Mouse (Mus musculus) myocyte (in vitro differentiated cells): ENCODE data around the gene Slc25a38. TPM values are rescaled to one million over a fixed set of nuclear protein-coding genes. Genes with fewer than 3 reads are reported as not detected.

Experiments
- H3K27me3 ChIP-seq: one replicate; pipeline ENCODE4 v1.6.1; 2011; ENCODE audit not compliant: control insufficient read depth, insufficient read depth, insufficient read length
- H3K36me3 ChIP-seq: one replicate; pipeline ENCODE4 v1.6.1; 2011; ENCODE audit not compliant: control insufficient read depth, insufficient read depth
- H3K4me2 ChIP-seq: one replicate; pipeline ENCODE4 v1.6.1; 2011; ENCODE audit warnings: low read depth, control low read depth
- H3K4me3 ChIP-seq: one replicate; pipeline ENCODE4 v1.5.1; 2011; ENCODE audit warnings: mild to moderate bottlenecking, control low read depth, moderate library complexity
- H3K79me2 ChIP-seq: one replicate; pipeline ENCODE4 v1.6.1; 2011; ENCODE audit not compliant: control insufficient read depth, insufficient read depth
- H3ac ChIP-seq: one replicate; pipeline ENCODE4 v1.6.1; 2011; ENCODE audit not compliant: control insufficient read depth, insufficient read length
- CEBPB ChIP-seq: IDR thresholded peaks from 2 replicates; pipeline ENCODE4 v1.6.1; 2011; ENCODE audit warnings: mild to moderate bottlenecking, moderate library complexity; ENCODE audit not compliant: poor library complexity, insufficient read depth, severe bottlenecking
- E2F4 ChIP-seq: IDR thresholded peaks from one replicate; pipeline ENCODE4 v1.6.1; 2011; ENCODE audit warnings: mild to moderate bottlenecking, control low read depth, moderate library complexity; ENCODE audit not compliant: insufficient read depth
- MAX ChIP-seq: IDR thresholded peaks from one replicate; pipeline ENCODE4 v1.6.1; 2011; ENCODE audit warnings: low read depth, mild to moderate bottlenecking, control low read depth
- MYOD1 ChIP-seq, 3 experiments: IDR thresholded peaks; one replicate each; pipeline ENCODE4 v1.6.1; 2011; ENCODE audit warnings: control low read depth in 2 of 3, low read depth in 2 of 3, mild to moderate bottlenecking in 2 of 3, moderate library complexity in 1 of 3; ENCODE audit not compliant: insufficient read length in 2 of 3, control insufficient read depth in 1 of 3
- MYOG ChIP-seq, 3 experiments: IDR thresholded peaks; one replicate each; pipeline ENCODE4 v1.6.1; 2011; ENCODE audit warnings: control low read depth in 2 of 3, low read depth in 2 of 3, mild to moderate bottlenecking in 2 of 3; ENCODE audit not compliant: insufficient read length in 2 of 3, control insufficient read depth in 1 of 3, insufficient read depth in 1 of 3
- POLR2A ChIP-seq: IDR thresholded peaks from one replicate; pipeline ENCODE4 v1.6.1; 2011; ENCODE audit warnings: low read depth, mild to moderate bottlenecking, control low read depth, moderate library complexity; ENCODE audit not compliant: insufficient read length
- POLR2AphosphoS2 ChIP-seq: IDR thresholded peaks from one replicate; pipeline ENCODE4 v1.6.1; 2011; ENCODE audit warnings: low read depth, control low read depth; ENCODE audit not compliant: insufficient read length
- REST ChIP-seq: IDR thresholded peaks from one replicate; pipeline ENCODE4 v1.6.1; 2011; ENCODE audit warnings: mild to moderate bottlenecking, control low read depth, moderate library complexity; ENCODE audit not compliant: insufficient read depth, insufficient read length
- SRF ChIP-seq: IDR thresholded peaks from one replicate; pipeline ENCODE4 v1.6.1; 2011; ENCODE audit warnings: low read depth; ENCODE audit not compliant: control insufficient read depth, insufficient read length
- TCF12 ChIP-seq: IDR thresholded peaks from one replicate; pipeline ENCODE4 v1.6.1; 2011; ENCODE audit warnings: mild to moderate bottlenecking, control low read depth; ENCODE audit not compliant: poor library complexity, insufficient read depth, severe bottlenecking
- TCF3 ChIP-seq: IDR thresholded peaks from one replicate; pipeline ENCODE4 v1.6.1; 2011; ENCODE audit warnings: low read depth, control low read depth; ENCODE audit not compliant: insufficient read length
- USF1 ChIP-seq: IDR thresholded peaks from one replicate; pipeline ENCODE4 v1.6.1; 2011; ENCODE audit warnings: low read depth, mild to moderate bottlenecking, control low read depth, moderate library complexity
- polyA plus RNA-seq: library from polyadenylated mRNA; unstranded; fragments of >200 nt; fragmentation: generic; extraction: Trizol; gene quantifications from one replicate; pipeline ENCODE4 v1.2.1, GENCODE M21; 2012; ENCODE audit warnings: missing spikeins

Slc25a38 gene
- polyA plus RNA-seq, 1 experiment: 12.9 TPM

GRCm38 (mm10) chr9:120163862-120164261 is 53.7 kb downstream of the Slc25a38 start:
- Histone ChIP-seq H3K4me3 (no peak overlapping the region), H3K79me2 (no peaks in the 10 kb centered on the region), H3K27me3 (peaks cover 17% of the 10 kb centered on the region), H3K36me3 (no peaks in the 10 kb centered on the region), H3K4me2 (no peak overlapping the region), H3ac (no peak overlapping the region)
- TF ChIP-seq MYOG (IDR thresholded peaks at IDR 0.05; ENCODE audit: control insufficient read depth in 1 of 3, insufficient read depth in 1 of 3, insufficient read length in 2 of 3, low read depth in 2 of 3): no peak
- no peak for TF ChIP-seq REST
- no peak for TF ChIP-seq CEBPB
- no peak for TF ChIP-seq POLR2AphosphoS2
- TF ChIP-seq SRF: no peak
- TF ChIP-seq E2F4: no peak
- no peak for TF ChIP-seq MAX
- TF ChIP-seq POLR2A: no peak
- TF ChIP-seq TCF3: no peak
- TF ChIP-seq MYOD1 (IDR thresholded peaks at IDR 0.05; ENCODE audit: control insufficient read depth in 1 of 3, insufficient read length in 2 of 3, low read depth in 2 of 3): no peak
- TF ChIP-seq TCF12: no peak
- no peak for TF ChIP-seq USF1

- peaks cover 32% of the 10 kb centered on the region for H3K27me3 ChIP-seq
- TF ChIP-seq POLR2AphosphoS2 (no peak), MYOG (IDR thresholded peaks at IDR 0.05; ENCODE audit: control insufficient read depth in 1 of 3, insufficient read depth in 1 of 3, insufficient read length in 2 of 3, low read depth in 2 of 3) (no peak), POLR2A (no peak), REST (no peak), TCF3 (no peak), USF1 (no peak), MAX (no peak), MYOD1 (IDR thresholded peaks at IDR 0.05; ENCODE audit: control insufficient read depth in 1 of 3, insufficient read length in 2 of 3, low read depth in 2 of 3) (no peak), CEBPB (no peak)
- H3K79me2 ChIP-seq: no peaks in the 10 kb centered on the region
- no peak overlapping the region for H3ac ChIP-seq
- no peak overlapping the region for H3K4me3 ChIP-seq
- no peaks in the 10 kb centered on the region for H3K36me3 ChIP-seq
- no peak overlapping the region for H3K4me2 ChIP-seq
These were observed 57.7 kb downstream of the Slc25a38 start for GRCm38 (mm10) chr9:120167826-120168225.

GRCm38 (mm10) chr9:120171295-120171694 is 61.1 kb downstream of the Slc25a38 start:
- TF ChIP-seq TCF3 (no peak), USF1 (no peak)
- peaks cover 32% of the 10 kb centered on the region for H3K27me3 ChIP-seq

More at GRCm38 (mm10) chr9:120171295-120171694, 61.1 kb downstream of the Slc25a38 start:
- H3K79me2 ChIP-seq: no peaks in the 10 kb centered on the region
- H3K4me3 ChIP-seq: no peak overlapping the region
- H3K4me2 ChIP-seq: no peak overlapping the region
- H3ac ChIP-seq: no peak overlapping the region
- no peaks in the 10 kb centered on the region for H3K36me3 ChIP-seq

Other genes starting within 250 kb of the Slc25a38 start
- gene Wdr48, start 215.5 kb upstream of the Slc25a38 start, polyA plus RNA-seq: 12.1 TPM
- 10.5 TPM for gene Gorasp1, start 172.8 kb upstream of the Slc25a38 start, polyA plus RNA-seq
- 0.05 TPM for gene Ttc21a, start 172.8 kb upstream of the Slc25a38 start, polyA plus RNA-seq
- 9.2 TPM for gene Csrnp1, start 125.7 kb upstream of the Slc25a38 start, polyA plus RNA-seq
- gene Xirp1, start 86.8 kb upstream of the Slc25a38 start, polyA plus RNA-seq: 35.6 TPM
- not detected for gene Cx3cr1, start 40.5 kb upstream of the Slc25a38 start, polyA plus RNA-seq
- not detected for gene Ccr8, start 18.3 kb upstream of the Slc25a38 start, polyA plus RNA-seq
- 2,555 TPM for gene Rpsa, start 17.3 kb downstream of the Slc25a38 start, polyA plus RNA-seq
- not detected for gene Mobp, start 39.3 kb downstream of the Slc25a38 start, polyA plus RNA-seq
- gene Myrip, start 191.1 kb downstream of the Slc25a38 start, polyA plus RNA-seq: 0.17 TPM